Mouse (Mus musculus) lung, embryonic 16.5 days (tissue): ENCODE measurements at regions not wholly inside any gene's neighbourhood (a gene's known extent, or its start where the extent isn't known, plus 50 kb on each side); places are given as distances from the start of the nearest gene placed in this dataset.

Source experiments
- ATAC-seq: fragments of 200-750 bp; cut with Nextera tagmentation; 2 replicates; pipeline ENCODE4 v1.8.0; 2017; ENCODE audit warnings: low read depth, mild to moderate bottlenecking, moderate library complexity
- H3K27ac ChIP-seq: fragments of 300-500 bp; sonication (generic); 2 replicates; pipeline ENCODE4 v1.5.1; 2014; ENCODE audit warnings: mild to moderate bottlenecking, control low read depth, low read length
- H3K27me3 ChIP-seq: fragments of 300-500 bp; sonication (generic); 2 replicates; pipeline ENCODE4 v1.6.1; 2014; ENCODE audit warnings: low read depth, low read length, mixed read lengths; ENCODE audit not compliant: control insufficient read depth, insufficient read depth
- H3K36me3 ChIP-seq: fragments of 300-500 bp; sonication (generic); 2 replicates; pipeline ENCODE4 v1.6.1; 2014; ENCODE audit warnings: low read length; ENCODE audit not compliant: control insufficient read depth, insufficient read depth
- H3K4me1 ChIP-seq: fragments of 300-500 bp; sonication (generic); replicated peaks from 2 replicates; pipeline ENCODE4 v1.6.1; 2014; ENCODE audit warnings: low read length, mixed read lengths; ENCODE audit not compliant: control insufficient read depth, insufficient read depth
- H3K4me2 ChIP-seq: fragments of 300-500 bp; sonication (generic); 2 replicates; pipeline ENCODE4 v1.6.1; 2014; ENCODE audit warnings: low read depth, low read length, control low read depth
- H3K4me3 ChIP-seq: fragments of 300-500 bp; sonication (generic); 2 replicates; pipeline ENCODE4 v1.5.1; 2014; ENCODE audit warnings: mild to moderate bottlenecking, low read length, control low read depth
- H3K9ac ChIP-seq: fragments of 300-500 bp; sonication (generic); 2 replicates; pipeline ENCODE4 v1.6.1; 2014; ENCODE audit warnings: low read length, control low read depth
- H3K9me3 ChIP-seq: fragments of 300-500 bp; sonication (generic); 2 replicates; pipeline ENCODE4 v1.6.1; 2016; ENCODE audit warnings: low read length; ENCODE audit not compliant: control insufficient read depth
- WGBS: fragments of 180-500 bp; shearing (Covaris S2); extraction: QIAGEN DNeasy Blood & Tissue Kit; methylation state at CpG from one replicate; pipeline ENCODE4 v1.1.7; 2014; 5-methylcytosine and 5-hydroxymethylcytosine counted together

DNA sequence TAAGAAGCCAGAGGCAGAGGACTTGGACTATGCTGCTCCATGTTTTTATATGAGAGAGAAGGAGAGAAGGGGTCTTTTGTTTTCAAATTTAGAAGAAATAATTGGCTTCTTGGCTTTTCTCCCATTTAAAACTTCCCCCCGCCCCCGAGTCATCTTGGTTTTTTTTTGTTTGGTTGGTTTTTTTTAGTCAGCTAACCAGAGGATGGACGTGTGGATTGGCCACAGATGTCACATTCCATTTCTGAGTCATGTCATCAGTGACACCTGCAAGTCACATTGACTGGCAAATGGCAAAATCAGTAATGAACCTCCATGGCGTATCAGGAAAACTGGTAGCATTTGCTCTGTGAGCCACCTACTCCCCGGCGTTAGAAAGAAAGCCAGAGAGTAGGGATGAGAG, 83.9 kb upstream of the Sgk1 start:
- no peak for ATAC-seq
- Histone ChIP-seq H3K4me2 (no peak overlapping the region), H3K27me3 (no peaks in the 10 kb centered on the region), H3K4me1 (no peaks in the 10 kb centered on the region), H3K36me3 (no peaks in the 10 kb centered on the region), H3K27ac (no peak overlapping the region), H3K9ac (no peak overlapping the region), H3K9me3 (no peaks in the 10 kb centered on the region), H3K4me3 (no peak overlapping the region)
- WGBS, result 68% methylated on average over 6 of the region's 6 CpGs

GRCm38 (mm10) chr10:21801556-21801955, 80.4 kb upstream of the Sgk1 start:
- ATAC-seq, result no peak
- 65% methylated on average over 5 of the region's 5 CpGs for WGBS
- Histone ChIP-seq H3K36me3 (no peaks in the 10 kb centered on the region), H3K4me3 (no peak overlapping the region), H3K27me3 (no peaks in the 10 kb centered on the region), H3K27ac (no peak overlapping the region), H3K9me3 (no peaks in the 10 kb centered on the region), H3K4me2 (no peak overlapping the region), H3K9ac (no peak overlapping the region), H3K4me1 (no peaks in the 10 kb centered on the region)

DNA sequence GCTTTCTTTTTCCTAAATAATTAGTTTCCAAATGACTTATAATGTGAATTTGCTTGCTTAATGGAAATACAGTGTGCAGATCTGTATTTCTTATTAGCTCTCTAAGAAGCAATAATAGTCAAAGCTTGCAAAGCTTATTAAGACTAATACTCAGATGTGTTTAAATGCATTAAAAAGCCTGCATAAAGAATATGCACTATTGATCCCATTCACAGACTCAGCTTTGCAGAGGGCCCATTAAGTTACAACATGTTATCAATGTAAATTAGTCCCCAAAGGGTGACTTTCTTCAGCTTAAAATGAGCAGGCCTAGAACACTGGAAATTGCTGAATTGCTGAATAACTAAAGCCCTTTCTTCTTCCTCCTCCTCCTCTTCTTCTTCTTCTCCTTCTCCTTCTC, 78.8 kb upstream of the Sgk1 start:
- H3K27ac ChIP-seq, result no peak overlapping the region
- H3K27me3 ChIP-seq, result no peaks in the 10 kb centered on the region
- H3K36me3 ChIP-seq, result no peaks in the 10 kb centered on the region
- no peak overlapping the region for H3K4me2 ChIP-seq
- no peak overlapping the region for H3K9ac ChIP-seq
- no peaks in the 10 kb centered on the region for H3K4me1 ChIP-seq
- no peak for ATAC-seq
- no peak overlapping the region for H3K4me3 ChIP-seq
- H3K9me3 ChIP-seq, result 0 out of 2 replicates have a peak, but pooled peaks cover 3% of the 10 kb centered on the region

- Histone ChIP-seq H3K4me3 (no peak overlapping the region), H3K27me3 (no peaks in the 10 kb centered on the region), H3K36me3 (no peaks in the 10 kb centered on the region), H3K9ac (no peak overlapping the region), H3K27ac (no peak overlapping the region), H3K4me2 (no peak overlapping the region), H3K4me1 (no peaks in the 10 kb centered on the region), H3K9me3 (0 out of 2 replicates have a peak, but pooled peaks cover 3% of the 10 kb centered on the region)
- no peak for ATAC-seq
- WGBS, result 61% methylated on average over 2 of the region's 2 CpGs
These were observed 77.2 kb upstream of the Sgk1 start for GRCm38 (mm10) chr10:21804761-21805160.

GRCm38 (mm10) chr10:21805606-21806005, 76.4 kb upstream of the Sgk1 start:
- Histone ChIP-seq H3K27ac (no peak overlapping the region), H3K9me3 (0 out of 2 replicates have a peak, but pooled peaks cover 3% of the 10 kb centered on the region), H3K4me1 (no peaks in the 10 kb centered on the region), H3K9ac (no peak overlapping the region), H3K36me3 (no peaks in the 10 kb centered on the region), H3K4me3 (no peak overlapping the region), H3K27me3 (no peaks in the 10 kb centered on the region), H3K4me2 (no peak overlapping the region)
- ATAC-seq, result no peak
- 47% methylated on average over 6 of the region's 6 CpGs for WGBS

GRCm38 (mm10) chr10:21806716-21807115, 75.3 kb upstream of the Sgk1 start:
- WGBS, result 94% methylated on average over 4 of the region's 4 CpGs
- Histone ChIP-seq H3K27ac (no peak overlapping the region), H3K36me3 (no peaks in the 10 kb centered on the region), H3K4me3 (no peak overlapping the region), H3K4me2 (no peak overlapping the region), H3K27me3 (no peaks in the 10 kb centered on the region), H3K4me1 (no peaks in the 10 kb centered on the region), H3K9me3 (0 out of 2 replicates have a peak, but pooled peaks cover 3% of the 10 kb centered on the region), H3K9ac (no peak overlapping the region)
- no peak for ATAC-seq

GRCm38 (mm10) chr10:21819686-21820085, 62.3 kb upstream of the Sgk1 start:
- Histone ChIP-seq H3K27me3 (no peaks in the 10 kb centered on the region), H3K4me3 (no peak overlapping the region), H3K9ac (no peak overlapping the region), H3K9me3 (no peaks in the 10 kb centered on the region), H3K27ac (no peak overlapping the region), H3K4me2 (no peak overlapping the region), H3K36me3 (no peaks in the 10 kb centered on the region), H3K4me1 (no peaks in the 10 kb centered on the region)
- 86% methylated on average over 3 of the region's 3 CpGs for WGBS
- no peak for ATAC-seq

DNA sequence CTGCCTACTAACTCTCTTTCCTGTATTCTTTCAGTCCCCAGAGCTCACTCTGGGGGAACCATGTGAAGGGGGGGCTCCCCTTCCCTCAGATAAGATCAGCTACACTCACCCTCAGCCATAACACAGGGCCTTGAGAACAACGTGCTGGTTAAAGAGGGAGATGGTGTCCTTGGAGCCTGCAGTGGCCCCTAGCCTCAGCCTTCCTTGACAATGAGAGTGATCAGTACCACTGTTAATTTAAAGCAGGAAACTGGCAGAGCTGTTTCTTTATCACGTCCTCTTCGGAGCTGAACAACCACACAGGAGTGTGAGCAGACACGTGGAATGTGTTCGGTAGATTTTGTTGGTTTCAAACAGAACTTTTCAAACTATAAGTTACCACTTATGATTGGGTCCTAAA, 60.6 kb upstream of the Sgk1 start:
- Histone ChIP-seq H3K4me2 (no peak overlapping the region), H3K4me1 (no peaks in the 10 kb centered on the region), H3K4me3 (no peak overlapping the region), H3K27me3 (no peaks in the 10 kb centered on the region), H3K27ac (no peak overlapping the region), H3K9ac (no peak overlapping the region), H3K36me3 (no peaks in the 10 kb centered on the region), H3K9me3 (no peaks in the 10 kb centered on the region)
- 41% methylated on average over 5 of the region's 5 CpGs for WGBS
- no peak for ATAC-seq

GRCm38 (mm10) chr10:21824418-21825025, 57.5 kb upstream of the Sgk1 start:
- Histone ChIP-seq H3K27me3 (no peaks in the 10 kb centered on the region), H3K36me3 (no peaks in the 10 kb centered on the region), H3K9me3 (no peaks in the 10 kb centered on the region), H3K4me1 (peaks cover 2% of the 10 kb centered on the region; the same call in 1 of the 2 replicates), H3K4me3 (no peak overlapping the region), H3K4me2 (no peak overlapping the region), H3K27ac (no peak overlapping the region), H3K9ac (no peak overlapping the region)
- WGBS, result 61% methylated on average over 12 of the region's 12 CpGs
- no peak for ATAC-seq
